Mouse (Mus musculus) monocyte, adult 2 months (primary cell): ENCODE data around the gene Rab11fip4.

Experiments used
- DNase-seq, 2 experiments: peaks; one replicate each; pipeline ENCODE4 v3.0.0; 2022; ENCODE audit warnings: low spot score in 2 of 2, low read depth in 1 of 2

Rab11fip4 gene

DNA sequence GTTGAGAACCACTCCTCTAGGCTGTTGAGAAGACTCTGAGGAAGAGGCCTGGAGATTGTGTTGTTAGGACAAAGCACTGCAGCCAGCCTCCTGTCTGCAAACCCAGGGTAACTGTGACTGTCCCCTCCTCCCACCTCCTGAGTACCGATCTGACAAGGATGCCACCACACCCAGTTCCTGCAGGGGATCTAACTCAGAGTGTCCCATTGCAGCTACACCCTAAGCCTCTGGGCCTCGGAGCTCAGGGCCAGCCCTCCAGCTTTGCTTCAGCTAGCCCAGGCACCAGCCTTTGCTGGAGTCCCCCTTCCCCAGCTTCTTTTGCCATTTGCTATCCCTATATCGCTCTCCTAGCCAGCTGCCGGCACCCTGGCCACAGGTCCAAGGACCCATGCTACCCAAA, 22.7 kb downstream of the Rab11fip4 start:
- DNase-seq: no peak

DNA sequence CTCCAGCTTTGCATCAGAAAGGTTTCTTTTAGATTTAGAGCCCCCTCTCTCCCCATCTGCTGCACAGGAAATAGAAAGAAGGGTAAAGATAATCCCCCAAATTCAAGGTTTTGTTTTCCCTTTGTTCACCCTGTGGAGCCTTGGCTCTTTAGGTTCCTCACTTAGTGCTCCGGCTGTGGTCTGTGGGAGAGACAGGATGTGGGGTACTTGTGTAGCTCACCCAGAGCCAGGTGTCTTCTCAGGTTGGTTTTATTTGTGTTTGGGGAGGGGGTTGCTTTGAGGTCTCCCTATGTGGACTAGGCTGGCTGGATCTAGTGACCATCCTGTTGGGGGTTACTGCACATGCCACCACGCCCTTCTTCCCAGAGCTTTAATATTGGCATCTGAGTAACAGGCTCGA, 23.9 kb downstream of the Rab11fip4 start:
- no peak for DNase-seq

DNA sequence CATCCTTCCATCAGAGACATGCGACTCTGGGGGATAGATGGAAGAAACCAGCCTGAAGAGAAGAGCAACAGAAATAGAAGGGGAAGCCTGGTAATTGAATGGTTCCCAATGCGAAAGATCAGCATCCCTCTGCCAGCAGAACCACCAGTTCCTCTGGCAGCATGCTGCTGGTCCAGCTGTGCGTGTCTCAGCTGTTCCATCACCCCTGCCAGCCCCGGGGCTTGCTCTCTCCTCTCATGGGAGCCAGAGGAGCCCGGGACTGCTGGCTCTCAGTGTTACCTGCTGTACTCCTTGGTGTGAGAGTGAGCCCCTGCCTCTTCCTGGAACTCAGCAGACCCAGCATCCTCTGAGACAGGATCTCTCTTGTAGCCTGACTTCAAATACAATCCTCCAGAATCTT, 24.9 kb downstream of the Rab11fip4 start:
- no peak for DNase-seq

DNA sequence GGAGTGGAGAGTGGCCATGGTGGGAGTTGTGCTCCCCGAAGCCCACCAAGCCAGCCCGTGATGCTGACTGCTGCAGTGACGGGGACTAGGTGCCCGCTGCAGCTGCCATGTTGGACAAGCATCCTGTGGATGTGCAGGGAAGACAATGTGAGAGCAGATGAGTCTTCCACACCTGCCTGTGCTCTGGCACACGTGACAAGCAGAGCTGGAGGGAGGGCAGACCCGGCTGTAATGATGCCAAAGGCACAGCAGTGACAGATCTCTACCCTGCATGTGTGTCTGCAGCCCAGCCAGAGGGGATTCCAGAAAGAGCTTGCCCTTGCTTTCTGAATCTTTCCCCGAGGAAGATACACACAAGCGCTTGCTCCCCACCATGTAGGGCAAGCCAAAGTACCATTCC, 27.0 kb downstream of the Rab11fip4 start:
- no peak for DNase-seq

DNA sequence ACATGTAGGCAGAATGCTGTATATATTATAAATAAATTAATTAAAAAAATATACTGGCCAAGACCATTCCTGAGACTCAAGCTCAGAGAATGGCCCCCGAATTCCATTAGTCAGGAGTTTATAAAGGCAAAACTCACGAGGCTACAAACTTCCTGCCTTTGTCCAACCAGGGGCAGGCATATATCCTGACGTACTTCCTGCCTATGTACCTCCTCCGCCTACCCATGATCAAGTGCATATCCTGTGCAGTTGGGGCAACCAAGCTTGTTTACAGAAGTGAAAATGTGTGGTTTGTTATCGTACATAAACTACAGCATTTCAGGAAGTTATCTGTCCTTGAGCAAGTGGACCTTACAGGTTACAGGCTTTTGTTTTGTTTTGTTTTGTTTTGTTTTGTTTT, 32.0 kb downstream of the Rab11fip4 start:
- DNase-seq: peak; percentile 56 to 73

DNA sequence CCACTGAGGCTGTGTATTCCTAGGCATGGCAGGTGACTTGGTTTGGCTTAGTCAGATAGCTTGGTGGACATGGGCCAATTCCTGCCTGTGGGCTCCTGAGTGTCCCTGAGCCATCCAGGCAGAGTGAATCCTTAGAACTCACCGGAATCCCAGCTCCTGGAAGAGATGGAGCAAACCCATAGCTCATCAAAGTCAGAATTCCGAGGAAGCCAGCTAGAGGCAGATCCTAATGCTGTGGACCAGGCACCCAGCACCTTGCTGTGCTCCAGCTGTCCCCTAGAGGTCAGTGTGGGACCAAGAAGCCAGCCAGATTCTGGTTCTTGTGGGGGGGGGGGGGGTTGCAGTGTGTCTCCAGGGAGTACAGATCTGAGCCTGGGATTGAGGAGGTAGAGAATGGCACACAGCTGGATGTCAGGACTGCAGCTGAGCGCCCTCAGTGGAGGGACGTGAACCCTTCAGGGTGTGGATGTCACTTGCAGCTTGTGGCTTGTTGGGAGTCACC, 33.8 kb downstream of the Rab11fip4 start:
- peak in 1 of 2 experiments; percentile 54 for DNase-seq

DNA sequence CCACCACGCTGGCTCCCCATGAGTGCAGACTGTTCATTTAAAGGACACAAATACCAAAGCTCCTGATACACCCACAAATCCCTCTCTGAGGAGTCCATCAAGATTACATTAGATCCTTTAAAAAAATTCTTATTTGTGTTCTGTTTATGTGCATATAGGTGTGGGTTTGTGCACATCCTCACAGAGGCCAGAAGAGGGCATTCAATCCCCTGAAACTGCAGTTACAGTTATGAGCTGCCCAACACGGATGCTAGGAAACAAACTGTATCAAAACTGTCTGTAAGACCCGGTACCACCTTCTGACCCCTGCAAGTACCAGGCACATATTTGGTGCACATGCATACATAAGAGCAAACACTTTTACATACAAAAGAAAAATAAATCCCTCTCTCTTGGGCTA, 37.7 kb downstream of the Rab11fip4 start:
- DNase-seq: no peak

DNA sequence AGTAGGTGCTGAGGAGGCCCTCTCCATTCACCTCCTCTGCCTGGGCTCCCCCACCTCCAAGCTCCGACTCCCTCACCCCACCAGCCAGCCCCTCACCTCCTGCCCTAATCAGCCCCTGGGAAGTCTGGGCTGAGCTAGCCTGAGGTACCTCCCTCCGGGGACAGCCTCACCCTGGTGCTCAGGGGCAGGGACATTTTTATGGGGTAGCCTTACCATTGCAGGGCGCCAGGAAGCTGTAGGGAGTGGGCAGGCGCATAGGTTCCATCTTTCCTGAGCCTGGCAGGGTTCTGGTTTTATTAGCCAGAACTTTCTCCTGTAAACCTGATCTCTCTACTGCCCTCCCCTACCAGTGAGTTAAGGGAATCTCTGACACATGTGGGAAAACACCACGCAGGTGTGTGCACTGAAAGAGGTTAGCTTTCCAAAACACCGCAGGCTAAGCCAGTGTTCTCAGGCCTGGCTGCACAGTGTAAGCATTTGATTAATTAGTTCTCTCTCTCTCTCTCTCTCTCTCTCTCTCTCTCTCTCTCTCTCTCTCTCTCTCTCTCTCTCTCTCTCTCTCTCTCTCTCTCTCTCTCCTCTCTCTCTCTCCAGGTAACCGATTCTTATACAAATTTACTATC, 38.9 kb downstream of the Rab11fip4 start:
- no peak for DNase-seq

DNA sequence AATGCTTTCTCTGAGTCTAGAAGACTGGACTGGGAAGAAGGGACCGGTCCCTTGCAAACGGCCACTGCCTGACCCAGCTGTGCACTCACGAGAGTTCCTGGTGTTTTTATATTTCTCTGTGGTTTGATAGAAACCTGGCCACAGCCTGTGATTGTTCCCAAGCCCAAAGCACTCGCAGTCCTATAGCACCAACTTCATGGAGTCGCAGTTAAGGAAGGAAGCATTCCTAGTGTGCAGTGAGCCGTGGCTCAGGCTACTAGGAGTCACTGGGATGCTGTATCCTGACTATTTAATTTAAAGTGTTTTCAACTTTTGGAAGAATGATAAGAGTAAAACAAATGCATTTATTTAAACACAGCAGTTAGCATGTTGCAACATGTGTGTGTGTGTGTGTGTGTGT, 39.5 kb downstream of the Rab11fip4 start:
- DNase-seq: no peak

DNA sequence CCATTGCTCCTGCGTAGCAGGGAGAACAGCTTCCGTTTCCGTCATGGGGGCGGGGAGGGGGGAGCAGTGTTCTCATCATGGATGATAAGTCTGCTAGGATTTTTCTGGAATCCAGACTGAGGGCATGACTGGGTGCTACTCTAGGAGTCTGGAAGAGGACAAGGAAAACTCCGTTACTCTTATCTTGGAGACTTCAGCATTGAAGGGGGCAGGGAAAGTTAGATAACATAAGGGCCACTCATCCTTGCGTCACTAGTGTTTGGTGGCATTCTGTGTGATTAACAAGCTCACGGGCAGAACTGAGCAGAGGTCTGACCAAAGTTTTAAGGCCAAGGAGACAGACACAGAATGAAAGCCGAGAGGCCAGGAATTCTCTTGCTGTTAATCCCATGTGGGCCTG, 42.4 kb downstream of the Rab11fip4 start:
- no peak for DNase-seq

DNA sequence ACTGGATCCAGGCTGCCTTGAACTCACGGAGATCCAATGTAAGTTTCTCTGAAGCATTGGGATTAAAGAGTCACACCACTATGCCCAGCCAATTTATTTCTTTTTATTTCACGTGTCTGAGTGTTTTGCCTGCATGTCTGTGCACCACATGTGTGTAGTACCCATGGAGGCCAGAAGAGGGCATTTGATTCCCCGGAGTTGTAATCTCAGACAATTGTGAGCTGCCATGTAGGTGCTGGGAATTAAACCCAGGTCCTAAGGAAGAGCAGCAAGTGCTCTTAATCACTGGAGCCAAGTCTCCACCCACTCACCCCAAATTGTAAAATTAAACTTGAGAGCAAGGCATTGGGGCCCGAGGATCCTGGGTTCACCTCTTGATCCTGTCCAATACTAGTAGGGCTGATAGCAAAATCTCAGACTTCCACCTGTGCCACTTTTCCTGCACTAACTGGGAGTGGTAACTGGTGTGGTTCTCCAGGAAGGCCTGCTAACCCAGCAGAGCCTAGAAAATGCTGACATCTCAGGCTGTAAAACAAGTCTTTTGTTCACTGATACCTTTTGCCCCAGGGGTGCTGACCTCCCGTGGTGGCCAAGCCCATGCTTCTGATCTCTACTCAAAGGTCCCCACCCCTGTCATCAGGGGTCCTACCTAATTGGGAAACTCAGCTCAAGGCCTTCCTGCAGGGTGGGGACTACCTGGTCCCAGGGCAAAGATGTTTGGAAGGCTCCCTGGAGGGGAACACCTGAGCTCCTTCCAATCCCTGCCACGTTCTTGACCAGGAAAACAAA, 44.8 kb downstream of the Rab11fip4 start:
- no peak for DNase-seq

DNA sequence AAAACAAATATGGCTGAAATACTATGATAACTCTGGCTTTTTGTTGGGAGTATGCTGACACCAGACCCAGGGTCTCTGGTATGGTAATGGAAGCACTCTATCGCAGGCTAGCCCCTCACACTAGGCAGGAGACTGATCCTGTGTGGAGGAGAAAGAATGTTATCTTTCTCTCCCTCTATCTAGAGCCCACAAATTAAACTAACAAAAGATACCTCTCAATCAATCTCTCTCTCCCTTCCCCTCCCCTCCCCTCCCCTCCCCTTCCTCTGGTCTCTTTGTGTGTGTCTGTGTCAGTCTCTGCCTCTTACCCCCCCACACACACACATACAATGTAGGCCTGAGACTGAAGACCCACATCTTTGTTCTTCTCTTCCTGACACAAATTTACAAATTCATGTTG, 45.5 kb downstream of the Rab11fip4 start:
- DNase-seq: no peak

DNA sequence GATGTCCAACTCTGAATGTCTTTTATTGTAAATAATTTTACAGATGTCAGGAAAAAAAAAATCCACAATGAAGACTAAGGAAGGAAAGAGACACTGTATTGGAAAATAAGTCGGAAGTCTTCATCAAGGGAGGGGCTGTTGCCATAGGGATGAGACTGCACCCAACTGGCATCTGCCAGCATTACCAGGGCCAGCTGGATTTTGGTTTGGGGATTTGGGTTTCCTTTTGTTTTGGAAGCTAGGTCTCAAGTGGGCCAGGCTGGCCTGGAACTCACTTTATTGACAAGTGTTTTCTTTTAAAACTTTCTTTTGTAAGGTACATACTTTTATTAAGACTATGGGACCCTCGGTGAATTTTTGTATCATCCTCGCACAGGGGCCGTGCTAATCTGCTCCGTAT, 47.7 kb downstream of the Rab11fip4 start:
- DNase-seq: no peak

DNA sequence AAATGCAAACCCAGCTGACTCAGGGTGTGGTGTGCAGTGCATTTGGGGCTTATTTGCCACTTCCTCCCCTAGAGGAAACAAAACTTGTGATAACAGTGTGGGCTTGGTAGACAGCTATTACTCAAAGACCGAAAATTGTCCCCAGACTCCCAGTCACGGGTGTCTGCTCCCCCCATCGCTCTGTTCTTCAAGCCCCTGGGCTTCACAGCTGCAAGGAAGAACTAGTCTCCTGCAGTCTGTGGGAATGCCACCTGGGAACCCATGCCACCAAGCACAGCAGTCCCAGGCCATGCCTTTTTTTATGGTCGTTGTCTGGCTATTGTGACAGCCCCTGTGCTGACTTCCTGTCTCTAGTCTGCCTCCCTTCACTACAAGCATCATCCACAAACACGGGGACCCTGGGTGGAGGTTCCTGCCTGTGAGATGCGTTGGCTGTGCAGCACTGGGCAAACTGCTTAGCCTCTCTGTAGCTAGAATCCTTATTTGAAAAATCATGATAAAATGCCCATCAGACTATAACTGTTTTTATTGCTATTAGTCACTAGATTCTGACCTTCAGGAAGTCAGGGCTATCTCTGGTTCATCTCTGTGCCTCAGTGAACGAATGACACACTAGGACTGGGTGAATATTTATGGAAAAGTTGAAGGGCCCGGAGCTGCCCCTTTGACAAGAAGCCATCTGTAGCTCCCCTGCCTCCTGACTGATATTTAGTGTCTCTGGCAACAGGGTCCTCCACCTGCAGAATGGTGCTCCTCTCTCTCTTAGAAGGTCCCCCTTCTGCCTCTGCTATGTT, 50.1 kb downstream of the Rab11fip4 start:
- no peak for DNase-seq

DNA sequence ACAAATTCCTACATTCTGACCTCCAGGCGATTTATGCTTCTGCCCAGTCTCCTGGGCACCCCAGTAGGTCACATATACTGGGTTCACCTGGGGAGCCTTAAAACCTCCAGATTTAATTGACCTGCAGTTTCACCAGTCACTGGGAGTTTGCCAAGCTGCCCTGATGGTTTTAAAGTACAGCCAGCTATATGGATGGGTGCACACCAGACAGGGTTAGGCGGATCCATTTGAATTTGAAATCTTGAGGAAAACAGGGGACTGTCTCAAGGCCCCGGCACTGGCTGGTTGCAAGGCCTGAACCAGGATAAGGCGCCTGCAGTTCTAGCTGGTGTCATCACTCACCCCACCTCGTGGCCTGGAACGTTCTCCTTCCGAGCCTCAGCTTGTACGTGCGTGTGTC, 52.7 kb downstream of the Rab11fip4 start:
- no peak for DNase-seq

DNA sequence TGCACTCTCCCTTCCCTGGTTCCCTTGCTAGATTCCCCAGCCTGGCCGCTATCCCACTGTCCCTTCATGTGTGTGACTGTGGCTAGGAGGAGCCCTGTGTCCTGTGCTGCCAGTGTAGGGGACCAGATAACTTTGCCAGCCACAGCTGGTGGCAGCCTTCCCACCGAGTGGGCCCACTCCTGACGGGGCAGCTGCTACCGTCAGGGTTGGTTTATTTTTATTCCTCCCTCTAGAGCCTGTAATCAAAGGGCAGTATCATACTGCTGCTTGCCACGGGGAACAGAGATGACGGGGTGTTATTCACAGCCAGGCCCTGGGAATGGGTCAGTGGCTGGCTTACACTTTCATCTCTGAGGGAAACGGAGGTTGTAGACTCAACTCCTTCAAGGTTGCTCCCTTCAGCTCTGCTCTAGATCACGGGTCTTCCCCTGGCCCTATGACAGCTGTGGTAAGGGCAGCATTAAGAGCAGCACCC, 53.7 kb downstream of the Rab11fip4 start:
- no peak for DNase-seq

DNA sequence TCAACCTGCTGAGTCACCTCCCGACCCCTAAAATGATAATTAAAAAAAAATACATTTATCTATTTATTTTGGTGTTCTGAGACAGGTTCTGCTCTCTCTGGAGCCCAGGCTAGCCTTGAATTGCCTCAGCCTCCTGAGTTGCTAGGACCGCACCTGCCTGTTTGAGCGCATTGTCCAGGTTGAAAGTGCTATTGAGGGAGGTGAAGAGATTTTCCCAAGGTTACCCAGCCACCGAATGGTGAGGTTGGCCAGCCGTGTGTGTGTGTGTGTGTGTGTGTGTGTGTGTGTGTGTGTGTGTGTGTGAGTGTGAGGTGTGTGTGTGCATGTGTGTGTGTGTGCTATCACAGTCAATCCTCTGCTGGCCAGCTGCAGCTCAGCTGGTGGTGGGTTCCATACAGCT, 55.0 kb downstream of the Rab11fip4 start:
- no peak for DNase-seq

DNA sequence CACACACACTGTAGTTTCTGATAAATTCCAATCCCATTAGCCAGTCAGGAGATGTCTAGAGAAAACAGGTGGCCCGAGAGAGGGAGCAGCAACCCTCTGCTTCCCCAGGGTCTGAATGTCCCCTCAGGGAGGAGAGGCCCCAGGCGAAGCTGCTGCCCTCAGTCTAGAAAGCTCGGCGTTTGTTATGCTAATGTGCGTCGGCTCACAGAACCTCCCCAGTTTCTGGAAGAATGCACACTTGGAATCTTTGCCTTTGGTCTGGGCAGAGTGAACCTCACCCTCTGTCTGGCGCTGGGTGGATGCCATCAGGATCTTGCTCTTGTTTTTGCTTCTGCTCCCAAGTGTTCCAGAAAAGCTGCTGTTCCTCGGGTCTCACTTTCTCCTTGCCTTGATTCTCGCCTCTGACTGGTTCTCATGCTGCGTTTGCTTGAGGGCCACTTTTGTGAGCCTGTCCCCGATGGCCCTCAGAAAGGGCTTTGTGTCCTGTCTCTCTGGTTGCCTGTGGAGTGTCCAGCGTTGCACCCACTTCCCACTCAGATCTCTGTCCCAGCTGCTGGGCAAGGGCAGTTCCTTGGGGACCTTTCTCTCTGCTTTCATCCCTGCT, 55.6 kb downstream of the Rab11fip4 start:
- DNase-seq: no peak

DNA sequence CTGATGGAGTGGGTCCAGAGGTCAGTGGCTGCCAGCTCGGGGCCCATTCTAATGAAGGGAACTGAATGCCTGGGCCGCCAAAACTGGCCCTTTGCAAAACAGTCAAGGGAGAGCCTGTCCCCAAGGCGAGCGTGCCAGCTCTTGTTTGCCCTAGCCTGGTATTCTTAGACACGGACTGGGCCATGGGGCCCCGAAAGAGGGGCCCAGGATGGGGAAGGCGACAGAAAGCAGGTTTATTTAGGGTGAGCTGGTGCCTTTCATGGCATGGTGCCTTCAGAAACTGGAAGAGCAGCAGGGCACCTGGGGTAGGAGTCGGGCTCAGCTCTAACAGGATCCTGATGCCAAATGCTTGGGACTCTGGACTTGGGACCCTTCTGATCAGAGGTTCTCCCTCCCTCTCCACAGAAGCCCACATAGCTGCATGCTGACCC, 56.1 kb downstream of the Rab11fip4 start:
- no peak for DNase-seq

DNA sequence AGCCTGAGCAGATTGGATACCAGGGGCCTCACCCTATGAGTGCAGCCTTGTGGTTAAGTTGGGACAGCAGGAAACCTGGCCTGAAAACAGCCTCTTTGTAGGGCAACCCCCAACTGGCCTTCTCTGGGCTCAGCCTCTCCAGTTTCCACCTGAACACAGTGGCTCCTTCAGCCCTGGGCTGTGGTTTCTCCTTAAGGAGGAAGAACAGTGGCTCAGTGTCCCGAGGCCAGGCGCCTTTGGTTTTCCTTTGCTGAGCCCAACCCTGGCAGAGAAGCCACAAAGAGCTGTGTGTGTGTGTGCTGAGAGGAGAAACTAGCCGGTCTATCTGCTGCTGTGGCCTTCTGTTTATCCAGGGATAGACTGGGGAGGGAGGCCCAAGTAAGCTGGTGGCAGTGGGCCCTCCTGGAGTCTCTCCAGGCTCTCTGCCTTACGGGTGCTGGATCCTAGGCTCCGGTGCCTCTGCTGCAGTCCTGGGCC, 59.4 kb downstream of the Rab11fip4 start:
- no peak for DNase-seq

DNA sequence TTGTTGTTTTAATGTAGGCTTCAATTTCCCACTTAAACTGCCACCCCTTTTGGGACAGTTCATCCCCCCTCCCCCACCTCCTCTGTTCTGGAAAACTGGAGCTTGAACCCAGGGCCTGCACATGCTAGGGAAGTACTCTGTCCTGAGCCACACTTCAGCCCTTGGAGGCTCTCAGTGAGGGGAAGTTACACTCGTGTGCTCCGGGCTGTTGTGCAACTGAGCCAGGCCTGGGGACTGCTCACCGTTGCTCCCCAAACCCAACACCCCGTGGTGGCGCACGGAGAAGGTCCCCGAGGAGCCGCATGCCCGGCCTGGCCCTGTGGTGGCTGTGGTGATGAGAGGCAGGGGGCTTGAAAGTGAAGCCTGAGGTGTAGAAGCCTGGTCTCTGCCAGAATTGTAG, 61.2 kb downstream of the Rab11fip4 start:
- DNase-seq: no peak
